Mouse (Mus musculus) thymus, postnatal 36 days (tissue): ENCODE measurements at regions not wholly inside any gene's neighbourhood (a gene's known extent, or its start where the extent isn't known, plus 50 kb on each side); places are given as distances from the start of the nearest gene placed in this dataset.

Experiments used
- DNase-seq, 2 experiments: peaks; one replicate each; pipeline ENCODE4 v3.0.0; 2022; ENCODE audit warnings: mixed read lengths in 2 of 2

DNA sequence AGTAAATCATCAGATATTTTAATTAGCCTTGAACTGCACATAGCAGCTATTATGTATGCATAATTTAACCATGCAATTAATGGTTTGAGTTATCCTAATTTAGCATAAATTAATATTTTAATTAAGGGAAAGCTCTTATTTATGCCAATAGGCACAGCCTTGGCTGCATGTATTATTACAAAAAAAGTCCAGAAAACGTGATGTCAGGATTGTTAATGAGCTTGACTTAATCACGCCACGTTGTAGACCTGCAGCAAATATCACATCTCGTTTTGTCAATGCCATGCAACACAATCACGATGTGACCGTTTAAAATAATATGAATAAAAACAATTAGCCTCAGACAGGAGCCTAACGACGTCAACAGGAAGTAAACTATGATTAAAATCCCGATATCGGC, 189.9 kb downstream of the Plk2 start:
- no peak for DNase-seq

DNA sequence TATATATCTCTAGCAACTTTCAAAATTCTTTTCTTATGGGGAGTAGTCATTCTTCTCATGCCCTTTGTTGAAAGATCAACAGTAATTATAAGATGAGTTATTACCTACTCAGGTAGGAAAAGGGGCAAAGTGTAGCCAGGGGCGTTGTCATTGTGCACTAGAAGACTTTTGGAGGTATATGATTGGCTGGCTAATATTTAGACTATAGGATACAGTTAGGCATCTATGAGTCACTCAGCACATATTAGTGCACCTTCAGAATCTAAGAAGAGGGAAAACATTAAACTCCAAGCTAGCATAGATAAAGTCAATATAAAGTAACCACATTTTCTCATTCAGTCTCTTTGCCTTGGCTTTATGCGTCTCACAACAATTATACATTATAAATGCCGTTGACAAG, 199.8 kb downstream of the Plk2 start:
- no peak for DNase-seq

DNA sequence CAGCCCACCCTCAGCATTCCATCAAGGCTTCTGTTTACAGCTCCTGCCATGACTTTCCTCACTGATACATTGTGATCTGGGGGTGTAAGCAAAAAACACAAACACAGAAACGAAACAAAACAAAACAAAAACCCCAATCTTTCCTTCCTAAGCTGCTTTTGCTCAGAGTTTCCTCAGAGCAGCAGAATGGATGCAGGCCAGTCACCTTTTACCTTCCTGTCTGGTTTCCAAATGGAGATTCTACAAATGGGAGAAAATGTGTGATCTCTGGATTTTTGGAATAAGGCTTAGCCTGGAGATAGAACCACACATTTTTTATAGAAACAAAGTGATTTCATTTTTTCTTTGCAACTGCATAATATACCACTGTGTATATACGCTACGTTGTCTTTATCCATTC, 204.8 kb downstream of the Plk2 start:
- no peak for DNase-seq

DNA sequence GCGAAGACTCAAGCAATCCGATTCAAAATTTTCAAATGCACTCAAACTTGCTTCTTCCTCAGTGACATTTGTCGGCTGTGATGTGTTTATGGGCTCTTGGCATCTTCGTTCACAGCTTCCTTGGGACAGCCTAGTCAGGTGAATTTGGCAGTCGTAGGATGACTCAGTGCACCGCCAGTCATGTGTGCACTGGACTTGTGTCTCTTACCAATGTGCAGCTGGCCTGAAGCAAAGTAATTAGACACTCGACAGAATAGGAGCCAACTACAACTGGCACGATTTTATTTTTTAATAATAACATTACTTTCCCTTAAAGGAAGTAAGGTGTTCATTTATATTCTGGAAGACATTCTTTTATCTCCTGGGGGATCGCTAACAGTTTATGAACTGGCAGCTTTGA, 205.5 kb downstream of the Plk2 start:
- no peak for DNase-seq

DNA sequence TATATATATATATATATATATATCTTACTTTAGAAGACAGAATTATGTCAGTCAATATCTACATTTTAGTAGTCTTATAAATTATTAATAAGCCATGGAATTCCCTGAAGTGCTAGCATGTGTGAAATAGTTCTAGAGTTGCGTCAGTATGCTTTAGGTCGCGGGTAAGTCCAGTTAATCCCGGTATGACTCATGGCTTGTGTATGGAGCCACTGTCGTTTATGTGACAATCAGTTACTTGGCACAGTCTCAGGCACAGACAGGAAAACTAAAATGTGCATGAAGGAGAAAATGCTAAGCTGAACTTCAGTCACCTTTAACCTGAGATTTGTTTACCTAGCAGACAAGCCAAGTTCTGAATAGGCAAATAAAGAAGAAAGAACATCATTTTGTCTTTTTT, 206.5 kb downstream of the Plk2 start:
- DNase-seq: no peak

DNA sequence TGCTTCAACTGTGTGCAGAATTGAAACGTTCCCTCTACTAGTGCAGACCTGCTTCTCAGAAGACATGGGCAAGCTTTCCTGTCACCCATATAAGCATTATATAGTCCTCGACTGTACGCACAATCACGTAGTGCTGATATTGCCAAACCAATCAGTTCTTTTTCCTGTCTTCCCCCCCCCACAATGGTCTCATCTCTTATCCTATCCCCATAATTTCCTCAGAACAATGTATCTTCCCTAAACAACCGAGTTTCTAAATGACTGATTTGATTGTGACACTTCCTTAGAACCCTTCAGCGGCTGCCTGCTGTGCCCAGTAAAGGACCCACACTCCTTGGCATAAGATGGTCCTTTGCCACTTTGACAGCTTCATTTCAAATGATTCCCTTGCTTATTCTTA, 207.0 kb downstream of the Plk2 start:
- DNase-seq: no peak

DNA sequence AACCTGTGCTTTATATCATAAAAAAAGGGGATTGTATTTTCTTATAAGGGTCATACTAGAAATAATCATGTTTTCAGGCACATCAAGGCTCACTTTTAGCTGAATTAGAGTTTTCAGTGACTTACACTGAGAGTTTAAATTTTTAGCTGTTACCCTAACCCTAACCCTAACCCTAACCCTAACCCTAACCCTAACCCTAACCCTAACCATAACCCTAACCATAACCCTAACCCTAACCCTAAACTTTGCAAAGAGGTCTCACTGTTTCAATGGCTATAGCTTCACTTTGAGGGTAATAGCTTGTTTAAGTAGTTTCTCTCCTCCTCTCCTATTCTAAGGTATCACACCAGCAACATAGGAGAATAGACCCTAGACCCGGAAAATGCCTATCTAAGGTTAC, 208.0 kb downstream of the Plk2 start:
- no peak for DNase-seq

DNA sequence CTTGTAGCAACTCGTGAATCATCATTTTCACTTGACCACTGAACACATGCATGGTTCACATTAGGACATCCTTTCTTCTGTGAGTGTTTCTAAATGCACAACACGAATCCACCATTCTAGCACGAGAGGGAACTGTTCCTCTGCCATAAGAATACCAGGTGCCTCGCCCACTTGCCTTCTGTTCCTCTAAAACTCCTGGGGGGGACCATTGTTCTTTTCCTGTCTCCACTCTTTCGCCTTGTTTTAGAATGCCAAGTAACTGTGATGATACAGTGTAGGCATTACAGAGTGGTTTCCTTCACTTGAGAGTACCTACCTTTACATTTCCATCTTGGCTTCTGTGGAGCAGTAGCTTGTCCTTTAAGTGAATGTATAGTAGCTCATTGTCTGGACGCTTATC, 224.2 kb downstream of the Plk2 start:
- no peak for DNase-seq

DNA sequence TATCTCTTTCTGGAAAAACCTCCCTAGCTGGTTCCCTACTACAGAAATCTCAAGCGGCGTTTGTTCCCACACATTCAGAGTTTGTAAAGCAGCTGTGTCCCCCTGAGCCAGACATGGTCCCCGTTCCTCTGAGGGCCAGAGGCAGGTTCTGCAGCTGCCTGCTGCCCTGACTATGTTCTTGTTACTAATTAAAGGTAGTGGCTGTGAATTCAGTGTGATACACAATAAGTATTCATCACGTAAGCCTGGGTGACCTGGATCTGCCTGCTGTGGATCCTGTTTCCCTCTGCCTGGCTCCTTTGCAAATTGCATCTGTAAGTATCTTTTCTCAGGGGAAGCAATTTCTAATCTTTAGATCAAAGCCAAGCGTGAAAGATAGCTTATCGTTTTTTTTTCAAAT, 232.3 kb downstream of the Plk2 start:
- no peak for DNase-seq

DNA sequence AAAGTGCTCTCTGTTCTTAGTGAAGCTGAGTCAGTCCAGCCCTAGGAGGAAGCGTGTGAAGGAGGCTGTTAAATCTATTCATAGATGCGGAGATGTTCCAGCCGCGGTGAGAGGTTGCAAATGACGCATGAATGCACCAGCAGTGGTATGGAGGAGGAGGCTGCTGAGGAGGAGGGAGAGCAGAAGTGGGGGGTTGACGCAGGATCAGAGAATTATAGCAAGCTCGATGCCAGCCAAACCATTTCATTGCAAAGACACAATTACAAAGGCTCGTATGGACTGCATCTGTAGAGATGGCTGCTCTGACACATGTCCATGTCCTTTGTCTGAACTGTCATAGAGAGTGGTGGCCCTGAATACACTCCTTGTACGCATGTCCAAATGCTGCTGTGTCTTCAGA, 232.9 kb downstream of the Plk2 start:
- DNase-seq: no peak

DNA sequence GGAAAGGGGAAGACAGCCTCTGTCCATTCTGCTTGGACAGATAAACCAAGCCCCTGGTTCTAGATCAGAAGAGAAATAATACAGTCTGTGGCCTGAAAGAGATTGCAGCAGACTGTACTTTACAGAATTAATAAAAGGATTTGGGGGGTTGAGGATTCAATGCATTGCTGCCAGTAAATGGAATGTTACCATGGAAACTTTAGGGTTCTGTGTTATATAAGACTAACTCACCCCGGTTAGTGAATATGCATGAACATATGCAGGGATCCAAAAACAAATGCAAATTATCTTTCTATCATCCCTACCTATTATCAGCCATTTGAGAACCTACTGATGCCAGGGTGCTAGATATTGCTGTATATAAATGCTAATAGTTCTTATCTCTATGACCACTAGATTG, 233.4 kb downstream of the Plk2 start:
- DNase-seq: no peak

DNA sequence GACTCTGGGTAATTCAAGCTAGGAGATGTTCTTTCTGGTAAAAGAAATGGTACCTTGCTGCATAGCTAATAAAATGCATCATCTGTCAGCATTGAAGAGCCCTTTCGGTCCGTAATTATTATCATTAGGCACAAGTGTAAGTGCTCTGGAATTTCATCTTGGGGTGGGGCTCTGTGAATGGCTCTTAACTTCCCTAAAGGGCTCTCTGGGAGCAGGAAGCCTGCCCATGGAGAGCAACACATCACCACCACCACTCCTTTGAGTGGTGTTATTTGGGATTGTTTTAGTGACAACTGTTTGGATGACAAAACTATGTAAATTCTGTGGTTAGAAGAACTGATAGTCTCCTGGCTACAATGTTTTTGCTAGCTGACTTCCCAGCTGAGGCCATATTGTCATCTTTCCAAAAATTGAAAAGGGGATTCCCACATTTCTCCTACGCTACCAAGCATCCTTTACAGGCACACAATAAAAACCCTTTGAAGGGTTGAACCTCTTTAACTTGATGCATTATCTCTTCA, 238.5 kb downstream of the Plk2 start:
- DNase-seq: no peak

DNA sequence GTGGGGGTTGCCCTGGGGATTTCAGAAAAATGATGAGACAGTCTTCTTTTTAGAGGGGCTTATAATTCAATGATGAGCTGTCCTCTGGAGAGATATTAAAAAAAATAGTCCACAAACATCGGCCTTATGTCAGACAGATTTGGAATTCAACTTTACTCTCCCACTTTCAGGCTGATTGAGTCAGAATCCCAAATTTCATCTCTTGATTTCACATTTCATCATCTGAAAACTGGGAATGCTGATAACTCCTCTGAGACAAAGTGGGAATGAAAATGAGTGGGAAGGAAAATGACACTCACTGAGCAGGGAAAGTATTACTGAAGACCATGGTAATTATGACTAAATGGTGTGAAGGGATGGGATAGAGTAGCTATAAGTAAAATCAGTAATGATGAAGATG, 239.1 kb downstream of the Plk2 start:
- DNase-seq: no peak

DNA sequence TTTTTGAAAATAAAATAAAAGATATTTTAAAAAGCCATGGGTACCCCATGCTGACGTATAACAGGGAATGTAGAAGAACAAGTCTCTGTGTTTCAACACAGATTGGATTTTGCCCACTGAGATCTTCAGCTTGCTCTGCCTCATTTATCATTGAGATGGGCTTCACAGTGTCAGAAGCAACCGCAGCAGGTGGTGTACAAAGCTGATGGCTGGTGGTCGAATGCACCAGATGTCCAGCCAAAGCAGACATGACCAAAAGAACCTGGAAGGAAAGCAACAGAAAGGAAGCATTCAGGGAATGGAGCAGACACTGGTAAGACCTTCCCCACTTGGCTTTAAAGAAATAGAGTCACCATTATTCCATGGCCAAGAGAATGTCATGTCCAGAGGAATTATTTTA, 247.9 kb downstream of the Plk2 start:
- no peak for DNase-seq

DNA sequence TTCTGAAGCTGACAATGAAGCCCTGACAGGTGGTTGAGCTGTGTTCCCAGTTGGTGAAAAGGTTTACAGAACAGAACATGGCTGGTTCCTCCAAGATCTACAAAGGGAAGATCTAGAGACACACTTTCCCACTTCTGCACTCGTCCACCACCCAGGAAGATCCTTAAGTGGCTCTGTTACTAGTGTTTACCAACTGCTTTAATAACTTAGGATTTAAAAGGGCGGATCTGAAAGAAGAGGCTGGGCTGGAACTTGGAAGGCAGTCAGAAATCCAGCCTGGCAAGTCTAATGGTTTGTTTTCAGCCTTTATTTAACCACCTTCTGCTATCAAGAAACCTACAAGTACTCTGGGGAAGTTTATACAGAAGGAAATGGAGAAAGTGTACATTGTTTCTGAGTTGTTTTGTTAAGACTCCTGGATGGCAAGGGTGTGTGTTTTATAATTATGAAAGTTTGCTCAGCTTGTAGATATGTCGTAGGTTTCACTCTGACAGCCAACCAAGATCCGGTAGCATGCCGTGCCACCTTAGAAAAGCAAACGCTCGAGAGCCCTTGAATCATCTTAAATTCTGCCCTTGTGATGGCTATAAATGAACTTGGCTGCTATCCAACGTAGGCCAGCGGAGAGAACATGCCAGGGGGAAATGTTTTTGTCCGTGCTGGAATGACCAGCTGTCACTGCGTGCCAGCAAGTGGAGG, 248.5 kb downstream of the Plk2 start:
- no peak for DNase-seq

DNA sequence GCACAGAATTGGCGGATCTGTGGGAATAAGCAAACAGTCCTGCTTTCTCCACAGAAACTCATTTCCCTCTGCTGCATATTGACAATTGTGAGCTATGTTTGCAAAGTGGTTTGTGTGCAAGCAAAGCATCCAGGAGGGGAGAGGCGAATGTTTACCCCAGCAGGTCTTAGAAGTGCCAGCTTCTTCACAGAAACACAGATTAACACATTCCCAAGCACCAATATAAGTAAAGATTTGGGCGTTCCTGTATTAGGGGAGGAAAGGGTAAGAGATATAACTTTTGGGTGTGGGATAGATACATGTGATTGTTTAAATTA, 249.0 kb downstream of the Plk2 start:
- no peak for DNase-seq

DNA sequence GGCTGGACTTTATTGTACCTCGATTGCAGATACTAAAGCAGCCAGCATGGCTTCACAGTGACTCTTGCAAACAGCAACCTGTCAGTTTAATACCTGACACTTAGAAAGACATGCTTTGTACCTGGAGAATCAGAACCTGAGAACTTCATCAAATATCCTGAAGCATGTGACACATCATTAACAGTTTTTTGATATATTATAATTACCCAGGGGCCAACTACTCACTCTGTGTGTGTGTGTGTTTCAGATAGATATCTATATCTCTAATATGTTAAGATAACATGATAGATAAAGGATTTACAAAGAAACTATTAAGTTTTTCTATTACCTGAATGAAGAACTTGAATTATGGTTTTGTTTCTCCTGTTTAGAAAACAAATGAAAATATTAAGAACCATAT, 254.5 kb downstream of the Plk2 start:
- no peak for DNase-seq

DNA sequence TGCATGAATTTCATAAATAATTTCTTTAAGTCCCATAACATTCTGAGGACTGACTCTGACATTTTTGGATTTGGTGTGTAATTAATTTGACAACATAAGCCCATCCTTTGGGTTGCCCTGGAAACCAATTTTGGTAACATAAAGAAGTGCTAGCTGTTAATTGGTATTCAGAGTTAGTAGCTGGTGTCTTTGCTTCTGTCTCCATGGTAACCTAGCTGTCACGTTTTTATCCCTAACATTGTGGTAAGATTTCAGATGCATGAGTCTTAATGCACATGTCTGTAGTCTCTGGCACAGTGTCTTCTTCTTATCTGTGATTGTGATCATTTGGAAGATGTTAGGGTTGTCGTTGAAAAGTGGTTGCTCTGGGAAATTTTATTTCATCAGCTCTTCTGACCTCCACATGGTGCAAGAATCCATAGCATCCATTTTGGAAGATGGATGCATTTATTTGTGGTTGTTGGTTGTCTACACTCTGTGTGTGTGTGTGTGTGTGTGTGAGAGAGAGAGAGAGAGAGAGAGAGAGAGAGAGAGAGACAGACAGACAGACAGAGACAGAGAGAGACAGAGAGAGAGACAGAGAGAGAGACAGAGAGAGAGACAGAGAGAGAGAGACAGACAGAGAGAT, 255.1 kb downstream of the Plk2 start:
- no peak for DNase-seq

DNA sequence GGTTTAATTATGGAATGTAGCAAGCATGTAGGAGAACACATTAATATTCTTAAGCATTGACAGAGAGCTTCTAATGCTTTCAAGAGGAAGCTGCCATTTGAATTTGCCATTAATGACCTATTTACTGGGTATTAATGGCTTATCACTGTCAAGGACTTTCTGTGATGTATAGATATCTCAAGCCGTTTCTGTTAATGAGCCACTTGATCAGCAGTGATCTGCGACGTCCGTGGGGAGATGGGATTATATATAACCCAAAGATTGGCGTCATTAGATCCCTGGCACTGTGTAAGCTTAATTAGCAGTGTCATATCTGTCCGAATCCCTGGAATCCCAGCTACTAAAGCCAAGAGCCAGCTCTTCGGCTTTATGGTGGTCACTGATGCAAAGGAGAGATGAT, 257.4 kb downstream of the Plk2 start:
- DNase-seq: no peak

DNA sequence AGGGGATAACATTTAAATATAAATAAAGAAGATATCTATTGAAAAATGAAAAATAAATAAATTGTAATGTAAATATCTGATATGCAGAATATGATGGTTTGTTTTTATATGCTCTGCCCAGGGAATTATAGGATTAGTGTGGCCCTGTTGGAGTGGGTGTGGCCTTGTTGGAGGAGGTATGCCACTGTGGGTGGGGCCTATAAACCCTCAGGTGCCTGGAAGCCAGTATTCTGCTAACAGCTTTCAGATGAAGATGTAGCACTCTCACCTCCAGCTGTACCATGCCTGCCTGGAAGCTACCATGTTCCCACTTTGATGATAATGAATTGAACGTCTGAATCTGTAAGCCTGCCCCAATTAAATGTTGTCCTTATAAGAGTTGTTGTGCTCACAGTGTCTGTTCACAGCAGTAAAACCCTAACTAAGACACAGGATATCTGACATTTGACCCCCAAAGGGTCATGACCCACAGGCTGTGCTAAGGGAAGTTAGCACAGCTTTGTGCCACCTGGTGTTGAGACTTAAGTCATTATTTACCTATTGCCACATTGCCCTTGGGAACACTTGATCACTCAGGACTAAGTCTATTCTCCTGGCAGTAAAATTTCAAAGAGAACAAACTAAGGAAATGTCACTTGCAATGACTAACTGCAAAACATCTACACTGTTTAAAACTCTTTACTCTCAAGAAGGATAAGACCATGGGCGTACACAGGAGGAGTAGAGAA, 270.4 kb downstream of the Plk2 start:
- DNase-seq: no peak

DNA sequence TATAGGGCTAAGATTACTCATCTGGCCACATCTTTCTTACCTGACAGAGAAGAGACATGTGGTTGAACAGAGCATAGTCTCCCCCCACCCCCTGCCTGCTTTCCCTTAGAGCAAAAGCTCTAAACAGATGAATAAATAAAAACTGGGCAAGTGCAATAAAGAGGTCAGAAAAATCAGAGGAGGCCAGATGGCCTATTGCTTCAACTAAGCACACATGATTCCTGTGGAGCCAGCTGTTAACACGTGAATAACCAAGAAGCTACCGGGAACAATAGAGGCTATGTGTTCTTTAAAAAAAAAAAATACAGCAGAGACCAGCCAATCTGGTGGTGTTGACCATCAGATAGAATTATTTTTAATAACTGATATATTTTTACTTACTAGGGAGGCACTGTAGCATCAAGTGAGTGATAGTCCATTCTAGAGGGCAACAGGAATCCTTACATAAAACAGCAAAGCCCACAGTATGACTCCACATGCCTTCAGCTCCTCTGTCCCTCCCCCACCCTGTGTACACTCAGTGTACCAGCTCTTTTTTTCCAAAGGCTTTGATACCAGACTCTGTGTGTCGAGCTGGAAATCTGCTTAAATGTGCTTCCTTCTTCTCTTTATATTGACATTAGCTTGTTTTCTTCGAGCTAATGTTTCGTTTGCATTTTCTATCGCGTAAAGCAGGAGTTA, 272.6 kb downstream of the Plk2 start:
- no peak for DNase-seq

DNA sequence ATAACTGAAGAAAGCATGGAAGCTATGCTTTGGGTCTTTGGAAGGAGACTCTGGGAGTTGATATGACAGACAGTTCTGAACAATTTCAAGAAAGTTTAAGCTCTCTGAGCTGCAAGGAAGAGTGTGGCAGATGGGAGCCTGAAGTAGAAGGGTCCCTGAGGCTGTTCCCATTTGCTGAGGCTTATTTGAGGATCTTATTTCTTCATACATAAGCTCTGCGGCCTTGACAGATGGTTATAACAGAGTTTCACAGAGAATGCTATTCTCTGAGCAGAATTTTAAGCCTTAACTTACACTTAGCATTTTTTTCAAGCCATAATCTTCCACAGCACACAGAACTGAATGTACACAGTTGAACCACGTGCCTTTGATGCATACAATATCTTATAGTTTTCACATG, 278.7 kb downstream of the Plk2 start:
- no peak for DNase-seq

DNA sequence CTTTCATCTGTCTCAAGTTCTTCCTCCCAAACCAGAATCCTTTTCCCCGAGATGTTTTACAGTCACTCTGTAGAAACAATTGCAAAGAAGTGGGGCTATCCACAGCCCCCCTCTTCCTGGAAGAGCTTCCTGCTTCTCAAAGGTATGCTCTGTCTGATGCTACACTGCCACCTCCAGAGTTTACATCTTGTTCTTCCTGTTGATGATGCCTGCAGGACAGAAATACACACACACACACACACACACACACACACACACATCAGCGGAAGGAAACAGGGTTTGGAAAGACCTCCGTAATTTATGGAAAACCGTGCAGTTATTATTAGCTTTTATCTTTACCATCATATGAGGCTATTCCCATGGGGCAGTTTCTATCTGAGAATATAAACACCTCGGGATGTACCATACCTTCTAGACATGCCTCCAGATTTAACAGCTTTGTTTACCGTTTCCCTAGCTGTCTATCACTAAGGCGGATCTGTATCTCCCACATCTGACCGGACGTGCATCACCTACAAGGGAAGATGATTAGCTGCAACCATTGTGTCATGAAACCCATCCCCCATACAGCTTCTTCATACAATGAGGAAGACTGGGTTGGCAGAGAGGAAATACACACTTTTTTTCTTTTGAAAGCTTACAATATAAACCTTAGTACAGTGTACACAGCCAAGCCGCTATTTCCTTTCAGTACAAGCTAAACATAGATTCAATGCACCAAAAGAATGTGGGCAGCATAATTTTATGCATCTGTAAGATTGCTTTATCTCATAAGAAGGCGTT, 288.6 kb downstream of the Plk2 start:
- no peak for DNase-seq
